Mouse (Mus musculus) macrophage (primary cell): ENCODE data around the gene Piwil1. TPM values are rescaled to one million over a fixed set of nuclear protein-coding genes. Genes with fewer than 3 reads are reported as not detected.
"Not testable (repeated sequence)": the region's sequence is repeated elsewhere in the genome, so short reads cannot be mapped to it uniquely, and the experiment has no call there.

Experiments used
- H3K27ac ChIP-seq: fragments of 350-480 bp; formaldehyde crosslinking; 2 replicates; pipeline ENCODE4 v1.9.0; 2021
- H3K36me3 ChIP-seq: fragments of 350-480 bp; formaldehyde crosslinking; 2 replicates; pipeline ENCODE4 v1.9.0; 2021; ENCODE audit errors: inconsistent target
- H3K4me3 ChIP-seq: fragments of 350-480 bp; formaldehyde crosslinking; 2 replicates; pipeline ENCODE4 v1.9.0; 2021; ENCODE audit errors: inconsistent target
- H3K79me2 ChIP-seq: fragments of 350-480 bp; formaldehyde crosslinking; 2 replicates; pipeline ENCODE4 v1.9.0; 2021; ENCODE audit errors: inconsistent target
- WGBS: methylation state at CpG from one replicate; pipeline ENCODE4 v1.1.7; 2026; ENCODE audit warnings: inconsistent platforms; ENCODE audit not compliant: missing documents; 5-methylcytosine and 5-hydroxymethylcytosine counted together
- polyA plus RNA-seq: library from polyadenylated mRNA; stranded (reverse); fragments of 250-400 nt; gene quantifications from 3 replicates; pipeline ENCODE4 v1.2.4, GENCODE M21; 2018; ENCODE audit warnings: inconsistent platforms

Piwil1 gene
- polyA plus RNA-seq, 1 experiment from 2014 or later: not detected

DNA sequence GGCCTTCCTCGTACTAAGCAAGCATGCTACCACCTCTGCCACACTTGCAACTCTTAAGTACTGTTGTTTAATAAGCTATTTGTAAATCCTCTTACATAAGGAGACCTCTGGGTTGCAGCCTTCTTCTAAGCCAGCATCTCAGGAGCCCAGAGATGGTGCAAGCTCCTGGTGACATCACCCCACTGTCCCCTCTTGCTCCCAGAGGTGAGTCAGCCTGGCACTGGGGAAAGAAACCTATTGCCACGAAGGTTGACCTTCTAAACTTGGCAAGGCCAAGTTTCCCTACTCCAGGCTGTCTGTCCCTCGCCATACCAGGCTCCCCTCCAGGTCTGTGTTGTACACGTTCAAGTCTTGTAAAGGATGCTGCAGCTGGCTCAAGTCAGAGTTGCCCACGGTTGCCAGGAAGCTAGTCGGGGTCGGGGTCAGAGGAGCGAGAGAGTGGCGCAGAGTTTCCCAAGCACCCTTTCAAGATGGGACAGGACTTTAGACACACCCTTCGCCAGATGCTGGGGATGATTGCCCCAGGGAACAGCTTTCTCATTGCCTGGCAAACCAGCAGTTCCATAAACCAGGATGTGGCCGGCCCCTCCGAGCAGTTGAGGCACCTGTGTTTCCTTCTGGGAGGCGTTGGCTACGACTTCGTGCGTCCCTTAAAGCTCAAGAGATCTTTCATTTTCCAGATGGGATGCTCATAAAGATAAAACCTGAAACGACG lies 7.6 kb upstream of the Piwil1 start:
- 71% methylated on average over 16 of the region's 18 CpGs for WGBS
- no peaks in the 10 kb centered on the region for H3K79me2 ChIP-seq
- no peak overlapping the region for H3K4me3 ChIP-seq
- H3K27ac ChIP-seq: no peak overlapping the region
- H3K36me3 ChIP-seq: no peaks in the 10 kb centered on the region

DNA sequence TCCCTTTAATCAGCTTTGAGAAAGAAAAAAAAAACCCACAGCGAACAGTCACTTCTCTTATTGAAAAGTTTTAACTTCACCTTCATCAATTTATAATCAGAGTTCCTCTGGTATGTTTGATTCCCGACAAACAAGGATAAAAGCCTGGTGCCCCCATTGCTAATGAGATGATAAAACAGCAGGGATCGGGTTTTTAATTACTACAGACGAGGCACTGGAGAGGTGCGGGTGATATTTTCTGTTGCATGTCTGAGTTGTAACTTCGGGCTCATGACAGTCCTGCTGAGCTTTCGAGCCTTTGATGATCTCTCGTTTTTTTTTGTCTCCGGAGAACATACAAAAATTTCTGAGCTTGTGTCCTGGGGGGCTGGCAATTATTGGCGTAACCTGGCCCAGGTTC lies 5.5 kb upstream of the Piwil1 start:
- Histone ChIP-seq H3K79me2 (no peaks in the 10 kb centered on the region), H3K27ac (no peak overlapping the region), H3K4me3 (no peak overlapping the region), H3K36me3 (no peaks in the 10 kb centered on the region)
- 93% methylated on average over 10 of the region's 10 CpGs for WGBS

DNA sequence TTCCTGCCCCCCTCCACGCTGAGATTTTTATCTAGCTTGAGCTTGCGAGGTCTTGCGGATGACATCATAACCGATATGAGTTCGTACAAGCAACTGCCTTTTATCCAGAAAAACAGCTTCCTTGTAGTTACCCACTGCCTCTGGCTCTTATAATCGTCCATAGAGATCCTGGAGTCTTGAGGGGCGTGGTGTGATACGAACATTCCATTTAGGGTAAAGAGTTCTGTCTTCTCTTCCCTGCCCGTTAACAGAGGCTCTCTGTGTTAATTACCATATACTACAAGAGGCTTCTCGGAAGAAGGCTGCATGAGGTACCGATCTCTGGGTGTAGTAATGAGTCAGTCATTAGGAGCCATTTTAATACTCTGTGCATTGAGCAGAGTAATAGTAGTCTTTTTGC lies 1.6 kb upstream of the Piwil1 start:
- no peak overlapping the region for H3K27ac ChIP-seq
- WGBS: 51% methylated on average over 11 of the region's 11 CpGs
- no peaks in the 10 kb centered on the region for H3K36me3 ChIP-seq

DNA sequence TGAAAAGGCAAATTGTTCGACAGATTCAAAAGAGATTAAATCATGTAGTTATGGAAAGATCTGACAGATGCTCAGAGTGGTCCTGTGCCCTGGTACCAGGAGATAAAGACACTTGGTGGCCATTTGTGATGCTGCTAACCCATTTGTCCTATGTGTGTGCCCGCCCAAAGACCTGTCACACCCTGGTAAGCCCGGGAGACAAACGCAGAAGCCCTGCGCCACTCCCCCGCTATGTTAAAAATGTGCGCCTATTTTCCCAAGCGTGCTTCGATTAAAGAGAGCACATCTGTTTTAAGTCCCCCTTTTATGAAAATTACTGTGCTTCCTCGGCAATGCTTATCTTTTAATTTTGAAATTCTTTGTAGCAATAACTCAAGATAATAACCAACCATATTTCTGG lies 1.4 kb downstream of the Piwil1 start:
- Histone ChIP-seq H3K4me3 (no peak overlapping the region), H3K27ac (no peak overlapping the region), H3K79me2 (no peaks in the 10 kb centered on the region), H3K36me3 (no peaks in the 10 kb centered on the region)
- WGBS: 63% methylated on average over 10 of the region's 10 CpGs

More for the DNA sequence above, 1.6 kb upstream of the Piwil1 start:
- H3K79me2 ChIP-seq: no peaks in the 10 kb centered on the region
- H3K4me3 ChIP-seq: no peak overlapping the region

DNA sequence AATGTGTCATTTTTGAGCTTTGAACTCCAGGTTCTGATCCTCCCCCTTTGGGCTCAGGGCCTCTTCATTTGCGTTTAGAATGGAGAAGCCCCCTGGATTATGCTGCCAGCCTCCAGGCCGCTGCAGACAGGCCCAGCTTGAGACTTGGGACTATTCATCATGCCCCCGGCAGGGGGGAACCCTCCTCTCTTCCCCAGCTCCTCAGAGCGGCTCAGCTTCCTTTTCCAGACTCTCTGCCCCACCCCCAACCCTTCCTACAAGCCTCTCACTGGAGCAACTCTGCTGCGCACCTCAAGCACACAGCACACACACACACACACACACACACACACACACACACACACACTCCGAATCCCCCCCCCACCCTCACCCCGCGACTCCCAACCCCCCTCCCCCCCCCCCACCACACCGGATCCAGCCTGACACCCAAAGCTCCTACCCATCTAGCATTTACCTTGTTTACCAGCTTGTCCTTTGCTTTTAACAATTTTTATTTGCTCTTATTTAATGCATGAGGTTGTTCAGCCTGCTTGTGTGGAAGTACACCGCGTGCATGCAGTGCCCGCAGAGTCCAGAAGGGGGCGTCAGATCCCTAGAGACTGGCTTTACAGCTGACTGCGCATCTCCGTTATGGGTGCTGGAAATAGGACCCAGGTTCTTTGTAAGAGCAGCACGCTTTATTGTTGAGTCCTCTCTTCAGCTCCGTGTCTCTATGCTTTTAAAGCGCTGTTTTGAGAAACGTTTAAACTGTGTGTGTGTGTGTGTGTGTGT lies 2.0 kb downstream of the Piwil1 start:
- H3K79me2 ChIP-seq: no peaks in the 10 kb centered on the region
- 50% methylated on average over 14 of the region's 19 CpGs for WGBS
- H3K36me3 ChIP-seq: no peaks in the 10 kb centered on the region
- no peak overlapping the region for H3K27ac ChIP-seq
- H3K4me3 ChIP-seq: no peak overlapping the region

DNA sequence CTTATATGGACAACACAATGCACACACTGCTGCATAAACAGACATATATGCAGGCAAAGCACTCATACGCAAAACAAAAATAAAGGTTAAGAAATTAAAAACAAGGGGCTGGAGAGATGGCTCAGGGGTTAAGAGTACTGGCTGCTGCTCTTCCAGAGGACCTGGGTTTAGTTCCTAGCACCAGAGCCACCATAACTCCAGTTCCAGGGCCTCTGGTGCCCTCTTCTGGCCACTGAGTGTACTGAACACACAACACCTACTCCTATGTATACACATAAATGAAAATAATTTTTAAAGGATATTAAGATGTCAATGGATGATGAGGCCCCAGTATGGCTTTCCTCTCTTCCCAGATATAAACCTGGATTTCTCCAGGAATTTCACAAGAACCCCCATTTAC lies 4.1 kb downstream of the Piwil1 start:
- no peak overlapping the region for H3K27ac ChIP-seq
- 100% methylated on average over 1 of the region's 1 CpGs for WGBS
- no peaks in the 10 kb centered on the region for H3K36me3 ChIP-seq
- no peaks in the 10 kb centered on the region for H3K79me2 ChIP-seq
- no peak overlapping the region for H3K4me3 ChIP-seq

DNA sequence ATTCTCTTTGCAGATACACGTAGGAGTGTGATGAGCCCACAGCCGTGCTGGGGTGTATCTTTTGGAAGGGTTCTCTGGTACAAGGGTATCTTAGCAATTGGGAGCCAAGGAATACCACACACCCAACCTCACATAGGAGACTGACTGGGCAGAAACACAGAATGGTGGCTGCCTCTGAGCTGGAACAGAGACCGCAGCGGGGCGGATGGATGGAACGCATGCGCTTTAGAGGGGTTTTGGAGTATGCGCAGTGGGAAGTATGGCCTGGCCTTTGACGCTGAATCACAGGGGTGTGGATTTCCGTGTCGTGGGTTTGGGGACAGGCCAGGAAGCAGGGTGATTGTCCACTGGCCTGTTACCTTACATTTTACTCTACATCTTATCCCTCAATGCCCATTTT lies 4.9 kb downstream of the Piwil1 start:
- 89% methylated on average over 11 of the region's 11 CpGs for WGBS
- H3K4me3 ChIP-seq: no peak overlapping the region
- H3K79me2 ChIP-seq: no peaks in the 10 kb centered on the region
- no peak overlapping the region for H3K27ac ChIP-seq
- no peaks in the 10 kb centered on the region for H3K36me3 ChIP-seq

DNA sequence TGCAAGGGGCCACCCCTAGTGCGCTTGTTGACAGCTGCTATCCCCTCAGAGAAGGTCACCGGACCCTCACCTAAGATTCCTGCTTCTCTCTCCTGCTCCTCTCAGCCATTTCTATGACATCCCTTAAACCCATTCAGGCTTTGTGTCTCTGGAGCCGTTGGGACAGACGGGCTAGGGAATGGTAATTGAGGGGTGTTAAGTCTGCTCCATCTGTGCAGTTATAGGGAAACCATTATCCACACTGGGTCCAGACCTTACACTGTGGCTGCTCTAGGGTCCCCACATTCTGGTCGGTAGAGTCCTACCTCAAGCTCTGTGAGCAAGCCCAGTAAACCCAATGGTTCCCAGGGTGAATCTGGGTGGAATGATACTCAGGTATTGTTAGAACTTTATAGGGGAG lies 6.6 kb downstream of the Piwil1 start:
- Histone ChIP-seq H3K79me2 (no peaks in the 10 kb centered on the region), H3K36me3 (no peaks in the 10 kb centered on the region), H3K4me3 (no peak overlapping the region), H3K27ac (no peak overlapping the region)
- 91% methylated on average over 5 of the region's 5 CpGs for WGBS

DNA sequence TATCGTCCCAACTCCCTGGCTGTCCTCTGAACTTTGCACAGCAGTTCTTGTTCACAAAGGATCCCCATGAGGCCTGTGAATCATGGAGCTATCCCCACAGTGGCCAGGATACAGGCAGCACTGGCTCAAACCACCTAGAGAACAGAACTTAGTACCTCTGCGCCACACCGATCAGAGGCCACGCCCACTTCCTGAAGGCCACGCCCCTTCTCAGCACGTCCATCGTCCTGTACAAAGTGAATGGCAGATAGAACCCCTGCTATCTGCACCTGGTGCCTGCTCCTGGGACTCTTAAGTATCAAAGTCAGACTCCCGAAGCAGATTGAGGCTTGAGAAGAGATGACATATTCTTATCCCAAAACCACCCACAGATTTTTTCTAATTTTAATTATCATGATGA lies 8.3 kb downstream of the Piwil1 start:
- Histone ChIP-seq H3K36me3 (no peaks in the 10 kb centered on the region), H3K4me3 (no peak overlapping the region), H3K27ac (no peak overlapping the region), H3K79me2 (no peaks in the 10 kb centered on the region)
- 33% methylated on average over 8 of the region's 8 CpGs for WGBS

DNA sequence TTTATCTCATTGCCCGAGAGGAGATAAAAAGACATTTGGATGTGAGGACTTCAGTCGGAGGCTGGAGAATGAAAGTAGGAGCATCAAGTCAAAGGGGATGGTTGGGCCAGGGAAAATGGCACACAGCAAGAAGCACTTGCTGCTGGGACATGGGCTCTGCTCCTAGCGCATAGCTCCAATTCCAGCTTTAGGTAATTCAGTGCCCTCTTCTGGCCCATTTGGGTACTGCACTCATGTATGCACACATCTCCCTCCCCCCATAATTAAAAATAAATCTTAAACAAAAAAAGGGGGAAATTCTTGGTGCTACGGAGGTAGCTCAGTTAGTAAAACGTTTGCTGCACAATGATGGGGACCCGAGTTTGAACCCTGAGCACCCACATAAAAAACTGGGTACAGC lies 9.5 kb downstream of the Piwil1 start:
- WGBS: 83% methylated on average over 6 of the region's 6 CpGs
- Histone ChIP-seq H3K36me3 (no peaks in the 10 kb centered on the region), H3K79me2 (no peaks in the 10 kb centered on the region), H3K27ac (no peak overlapping the region), H3K4me3 (no peak overlapping the region)

DNA sequence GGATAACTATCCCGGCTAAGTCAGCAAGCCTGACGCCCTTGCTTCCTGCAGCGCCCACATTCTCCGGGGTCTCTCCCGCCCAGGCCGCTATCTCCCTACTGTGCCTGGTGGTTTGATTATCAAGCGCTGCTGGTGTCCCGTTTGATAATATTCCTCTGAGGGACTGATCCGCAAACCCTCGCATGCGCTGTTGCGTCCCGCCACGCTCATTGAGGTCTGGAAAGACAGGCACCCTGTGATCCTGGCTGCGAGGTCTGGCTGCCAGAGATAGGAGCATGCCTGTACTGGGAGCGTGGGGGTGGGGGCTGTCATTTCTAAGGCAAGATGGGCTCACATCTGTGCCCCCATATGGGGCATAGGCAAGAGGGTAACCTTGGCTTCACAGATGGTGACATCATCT lies 12.8 kb downstream of the Piwil1 start:
- no peak overlapping the region for H3K4me3 ChIP-seq
- no peak overlapping the region for H3K27ac ChIP-seq
- no peaks in the 10 kb centered on the region for H3K79me2 ChIP-seq
- 77% methylated on average over 16 of the region's 16 CpGs for WGBS
- H3K36me3 ChIP-seq: no peaks in the 10 kb centered on the region

DNA sequence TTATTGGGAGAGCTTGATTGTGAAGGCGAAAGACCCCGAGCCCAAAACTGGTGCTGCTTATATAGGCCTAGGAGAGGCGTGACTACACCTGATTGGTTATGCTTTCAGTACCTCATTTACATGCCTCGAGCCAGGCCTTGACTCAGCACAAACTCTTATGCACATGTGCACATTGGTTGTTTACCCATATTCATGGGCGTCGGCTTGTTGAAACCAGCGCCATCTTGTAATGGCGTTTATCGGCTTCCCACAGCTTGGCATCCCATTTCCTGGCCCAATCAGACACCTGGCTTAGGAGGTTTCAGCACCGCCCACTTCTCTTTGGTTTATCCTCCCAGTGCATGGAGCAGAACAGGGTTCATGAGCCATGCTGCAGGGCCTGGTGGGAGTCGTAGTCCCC lies 18.1 kb downstream of the Piwil1 start:
- H3K36me3 ChIP-seq, H3K4me3 ChIP-seq, H3K27ac ChIP-seq, H3K79me2 ChIP-seq: not testable (repeated sequence)
- WGBS: 85% methylated on average over 11 of the region's 11 CpGs

DNA sequence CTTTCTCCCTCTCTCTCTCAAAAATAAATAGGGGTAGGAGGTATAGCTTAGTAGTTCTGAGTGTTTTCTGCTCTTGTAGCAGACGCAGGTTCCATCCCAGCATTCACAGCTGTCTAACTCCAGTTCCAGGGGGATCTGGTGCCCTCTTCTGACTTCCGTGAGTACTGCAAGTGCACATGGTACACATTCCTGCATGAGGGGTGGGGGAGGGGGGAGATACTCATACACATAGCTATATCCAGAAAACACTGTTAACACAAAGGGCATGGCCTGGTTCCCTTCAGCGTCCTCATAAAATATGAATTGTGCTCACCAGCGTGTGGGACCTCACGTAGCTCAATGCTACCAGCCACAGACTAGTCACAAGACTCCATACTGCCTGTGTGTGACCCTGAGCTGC lies 27.0 kb downstream of the Piwil1 start:
- Histone ChIP-seq H3K27ac (no peak overlapping the region), H3K79me2 (no peaks in the 10 kb centered on the region), H3K36me3 (no peaks in the 10 kb centered on the region), H3K4me3 (no peak overlapping the region)
- WGBS: 74% methylated on average over 5 of the region's 5 CpGs

DNA sequence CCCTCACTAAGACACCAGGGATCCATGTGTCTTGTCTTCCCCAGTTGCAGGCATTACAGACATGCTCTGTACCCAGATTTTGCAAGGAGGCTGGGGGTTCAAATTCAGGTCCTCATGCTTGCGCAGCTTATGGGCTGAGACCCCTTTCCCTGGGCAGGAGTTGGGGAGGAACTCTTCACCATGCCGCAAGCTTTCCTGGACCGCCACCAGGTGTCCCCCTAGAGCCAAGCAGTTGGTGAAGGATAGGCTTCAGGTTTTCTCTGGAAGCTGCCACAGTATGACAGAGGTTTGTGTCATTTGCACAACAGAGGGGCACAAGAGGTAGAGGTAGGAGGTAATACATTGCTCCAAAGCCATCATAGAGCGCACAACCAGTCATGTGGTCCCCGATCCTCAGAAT lies 28.3 kb downstream of the Piwil1 start:
- no peak overlapping the region for H3K27ac ChIP-seq
- H3K36me3 ChIP-seq: no peaks in the 10 kb centered on the region
- WGBS: 53% methylated on average over 5 of the region's 5 CpGs
- H3K4me3 ChIP-seq: no peak overlapping the region
- no peaks in the 10 kb centered on the region for H3K79me2 ChIP-seq

DNA sequence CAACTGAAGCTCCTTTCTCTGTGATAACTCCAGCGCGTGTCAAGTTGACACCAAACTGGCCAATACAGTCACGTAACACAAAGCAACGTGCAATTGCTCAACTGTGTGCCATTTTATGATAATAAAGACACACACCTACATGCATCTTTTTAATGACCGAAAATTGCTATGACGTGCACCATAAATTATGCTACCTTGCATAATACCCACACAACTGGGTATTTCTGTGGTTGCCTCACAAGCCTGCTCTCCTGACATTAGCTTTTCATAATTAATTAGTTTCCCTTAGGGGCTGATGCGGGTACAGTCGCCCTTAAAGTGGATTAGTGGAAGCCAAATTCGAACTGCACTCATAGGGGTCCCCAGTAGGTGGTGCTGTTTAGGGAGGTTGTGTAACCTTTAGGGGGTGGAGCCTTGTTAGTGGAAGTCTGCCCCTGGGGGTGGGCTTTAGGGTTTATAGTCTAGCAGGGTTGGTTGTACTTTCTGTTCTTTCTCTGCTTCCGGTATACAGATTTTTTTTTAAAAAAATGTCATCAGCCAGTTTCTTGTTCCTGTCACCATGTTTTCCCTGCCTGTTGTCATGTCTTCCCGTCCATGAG lies 30.2 kb downstream of the Piwil1 start:
- Histone ChIP-seq H3K36me3 (no peaks in the 10 kb centered on the region), H3K27ac (no peak overlapping the region), H3K4me3 (no peak overlapping the region), H3K79me2 (no peaks in the 10 kb centered on the region)
- WGBS: 80% methylated on average over 10 of the region's 11 CpGs
